Mouse (Mus musculus) liver, embryonic 14.5 days (tissue): ENCODE results near the gene Alg13. TPM values are rescaled to one million over a fixed set of nuclear protein-coding genes. Genes with fewer than 3 reads are reported as not detected.
A peak's percentile ranks its signal among the peaks of the same experiment; 100 is the strongest.

Experiments
- ATAC-seq: fragments of 200-750 bp; cut with Nextera tagmentation; 2 replicates; pipeline ENCODE4 v1.8.0; 2017; ENCODE audit warnings: moderate number of reproducible peaks, mild to moderate bottlenecking, moderate library complexity; ENCODE audit not compliant: insufficient read depth
- DNase-seq, 3 experiments: peaks; one replicate each; pipeline ENCODE4 v3.0.0-alpha.2; 2012 to 2013; ENCODE audit warnings: low read depth in 3 of 3, low spot score in 3 of 3
- H3K27ac ChIP-seq: fragments of 300-500 bp; sonication (generic); 2 replicates; pipeline ENCODE4 v1.5.1; 2014; ENCODE audit warnings: moderate library complexity, mild to moderate bottlenecking, control low read depth, inconsistent platforms
- H3K27me3 ChIP-seq: fragments of 300-500 bp; sonication (generic); 2 replicates; pipeline ENCODE4 v1.6.1; 2014; ENCODE audit warnings: mild to moderate bottlenecking, low read length, moderate library complexity; ENCODE audit not compliant: control insufficient read depth, insufficient read depth
- H3K36me3 ChIP-seq: fragments of 300-500 bp; sonication (generic); replicated peaks from 2 replicates; pipeline ENCODE4 v1.6.1; 2014; ENCODE audit warnings: low read depth; ENCODE audit not compliant: control insufficient read depth, insufficient read depth
- H3K4me1 ChIP-seq, 2 experiments: fragments of 200-500 bp in 1 of 2; fragments of 300-500 bp in 1 of 2; sonication (generic) in 1 of 2; replicated peaks; 2 replicates each; pipeline ENCODE4 v1.6.1; 2012 to 2014; ENCODE audit warnings: antibody characterized with exemption in 1 of 2, inconsistent platforms in 1 of 2, low read length in 1 of 2; ENCODE audit not compliant: control insufficient read depth in 2 of 2, insufficient read depth in 2 of 2
- H3K4me2 ChIP-seq: fragments of 300-500 bp; sonication (generic); 2 replicates; pipeline ENCODE4 v1.6.1; 2014; ENCODE audit warnings: low read depth, mild to moderate bottlenecking, control low read depth, moderate library complexity
- H3K4me3 ChIP-seq, 2 experiments: fragments of 200-500 bp in 1 of 2; fragments of 300-500 bp in 1 of 2; sonication (generic) in 1 of 2; 2 replicates each; pipeline ENCODE4 v1.5.1; 2012 to 2014; ENCODE audit warnings: low read depth in 2 of 2, low read length in 2 of 2, mild to moderate bottlenecking in 2 of 2, control low read depth in 1 of 2, inconsistent platforms in 1 of 2, moderate library complexity in 1 of 2; ENCODE audit not compliant: insufficient read depth in 1 of 2
- H3K9ac ChIP-seq: fragments of 300-500 bp; sonication (generic); replicated peaks from 2 replicates; pipeline ENCODE4 v1.6.1; 2014; ENCODE audit warnings: mild to moderate bottlenecking, control low read depth, moderate library complexity
- H3K9me3 ChIP-seq: fragments of 300-500 bp; sonication (generic); 2 replicates; pipeline ENCODE4 v1.6.1; 2016; ENCODE audit warnings: low read length, mixed read lengths; ENCODE audit not compliant: control insufficient read depth
- CTCF ChIP-seq: IDR thresholded peaks from 2 replicates; pipeline ENCODE4 v1.5.1; 2016; ENCODE audit warnings: antibody characterized with exemption, low read depth, control low read depth
- EP300 ChIP-seq: IDR thresholded peaks from 2 replicates; pipeline ENCODE4 v1.6.1; 2016; ENCODE audit warnings: antibody characterized with exemption, low read depth
- WGBS: fragments of 180-500 bp; shearing (Covaris S2); extraction: QIAGEN DNeasy Blood & Tissue Kit; methylation state at CpG from one replicate; pipeline ENCODE4 v1.1.7; 2014; ENCODE audit not compliant: insufficient replicate concordance; 5-methylcytosine and 5-hydroxymethylcytosine counted together
- polyA plus RNA-seq, 2 experiments: library from polyadenylated mRNA; depleted of rRNA in 1 of 2; stranded (reverse) in 1 of 2; unstranded in 1 of 2; fragments of >200 nt; fragmentation: Nextera tagmentation in 1 of 2; extraction: Ambion mirVana in 1 of 2; gene quantifications; 2 replicates each; pipeline versions ENCODE4 v1.2.1 to v1.2.3; 2012 to 2014

Alg13 gene
- polyA plus RNA-seq, 2 experiments, result 6.8 to 9.5 TPM

GRCm38 (mm10) chrX:144315028-144315427 is 2.6 kb upstream of the Alg13 start:
- DNase-seq (no peak), ATAC-seq (no peak)
- H3K4me3 ChIP-seq, result no peak overlapping the region

GRCm38 (mm10) chrX:144316004-144316403 is 1.6 kb upstream of the Alg13 start:
- no peaks in the 10 kb centered on the region for H3K9me3 ChIP-seq
- WGBS, result 50% methylated on average over 5 of the region's 5 CpGs
- no peaks in the 10 kb centered on the region for H3K27me3 ChIP-seq
- no peak overlapping the region for H3K27ac ChIP-seq
- TF ChIP-seq EP300 (no peak), CTCF (no peak)
- no peak overlapping the region for H3K9ac ChIP-seq
- H3K4me1 ChIP-seq, result peaks cover 0 to 7% of the 10 kb centered on the region in 2 experiments; a peak in 2 of 4 replicates
- ATAC-seq (no peak), DNase-seq (no peak)
- no peak overlapping the region for H3K4me3 ChIP-seq
- no peaks in the 10 kb centered on the region for H3K36me3 ChIP-seq
- no peak overlapping the region for H3K4me2 ChIP-seq

More at GRCm38 (mm10) chrX:144315028-144315427, 2.6 kb upstream of the Alg13 start:
- Histone ChIP-seq H3K27ac (no peak overlapping the region), H3K27me3 (no peaks in the 10 kb centered on the region), H3K36me3 (no peaks in the 10 kb centered on the region), H3K4me2 (no peak overlapping the region), H3K9me3 (no peaks in the 10 kb centered on the region), H3K9ac (no peak overlapping the region), H3K4me1 (peaks cover 0 to 7% of the 10 kb centered on the region in 2 experiments; a peak in 2 of 4 replicates)
- TF ChIP-seq CTCF (no peak), EP300 (no peak)
- WGBS, result 23% methylated on average over 5 of the region's 5 CpGs

GRCm38 (mm10) chrX:144318164-144318979 is 768 bp downstream of the Alg13 start:
- H3K27ac ChIP-seq, result peak overlapping the region; percentile 10; the same call in 1 of the 2 replicates
- DNase-seq (no peak), ATAC-seq (peak; percentile 83)
- peak overlapping the region; percentile 82 for H3K4me2 ChIP-seq
- H3K9ac ChIP-seq, result peak overlapping the region; percentile 71
- H3K36me3 ChIP-seq, result no peaks in the 10 kb centered on the region
- WGBS, result 13% methylated on average over 43 of the region's 53 CpGs
- TF ChIP-seq CTCF, result no peak
- TF ChIP-seq EP300, result no peak
- H3K27me3 ChIP-seq, result no peaks in the 10 kb centered on the region
- H3K4me3 ChIP-seq, result peak overlapping the region; percentile 72 to 80
- no peaks in the 10 kb centered on the region for H3K9me3 ChIP-seq
- H3K4me1 ChIP-seq, result peaks cover 0 to 5% of the 10 kb centered on the region in 2 experiments; a peak in 2 of 4 replicates

GRCm38 (mm10) chrX:144319366-144319765 is 1.8 kb downstream of the Alg13 start:
- Histone ChIP-seq H3K27ac (no peak overlapping the region), H3K9me3 (no peaks in the 10 kb centered on the region), H3K4me3 (no peak overlapping the region), H3K4me2 (peak overlapping the region; percentile 82), H3K27me3 (no peaks in the 10 kb centered on the region), H3K9ac (no peak overlapping the region), H3K4me1 (peaks cover 0 to 5% of the 10 kb centered on the region in 2 experiments; a peak in 2 of 4 replicates), H3K36me3 (no peaks in the 10 kb centered on the region)
- no peak for TF ChIP-seq CTCF
- TF ChIP-seq EP300, result no peak
- DNase-seq, result no peak
- WGBS, result 47% methylated on average over 9 of the region's 9 CpGs
- ATAC-seq, result no peak

- Histone ChIP-seq H3K4me1 (no peaks in the 10 kb centered on the region), H3K27me3 (no peaks in the 10 kb centered on the region), H3K27ac (no peak overlapping the region), H3K4me3 (no peak overlapping the region), H3K4me2 (no peak overlapping the region), H3K9ac (no peak overlapping the region), H3K36me3 (no peaks in the 10 kb centered on the region), H3K9me3 (no peaks in the 10 kb centered on the region)
- no peak for ATAC-seq
- TF ChIP-seq EP300, result no peak
- no peak for TF ChIP-seq CTCF
- DNase-seq, result no peak
Measured at GRCm38 (mm10) chrX:144325375-144325774, 7.8 kb downstream of the Alg13 start.
